Mouse (Mus musculus): Measurements from ENCODE around the gene Ptpn3.

- no peak for TF ChIP-seq POLR2A (IDR thresholded peaks at IDR 0.05; ENCODE audit: control insufficient read depth in 1 of 2, insufficient read depth in 1 of 2, low read depth in 1 of 2, low read length in 2 of 2, poor library complexity in 1 of 2)
- TF ChIP-seq ZC3H11A (IDR thresholded peaks at IDR 0.05; ENCODE audit: low read depth, low read length): no peak
- TF ChIP-seq CTCF (IDR thresholded peaks at IDR 0.05 in 2 of 3, conservative IDR thresholded peaks at IDR 0.05 in 1 of 3; ENCODE audit: control insufficient read depth in 1 of 3, insufficient read depth in 1 of 3, low read depth in 2 of 3, low read length in 3 of 3, poor library complexity in 1 of 3, severe bottlenecking in 1 of 3): no peak
- no peak for TF ChIP-seq POLR2AphosphoS2 (IDR thresholded peaks at IDR 0.05; ENCODE audit: low read length)
- no peak for TF ChIP-seq MAZ (IDR thresholded peaks at IDR 0.05; ENCODE audit: low read depth, low read length)
- no peak for TF ChIP-seq HCFC1 (IDR thresholded peaks at IDR 0.05; ENCODE audit: low read depth, low read length)
Observed at GRCm38 (mm10) chr4:57142374-57143025, 159.1 kb downstream of the Ptpn3 start.
